Mouse (Mus musculus) cerebellum, adult 2 months (tissue): ENCODE measurements around the gene Ppp1r12c. TPM values are rescaled to one million over a fixed set of nuclear protein-coding genes. Genes with fewer than 3 reads are reported as not detected.

Experiments
- DNase-seq, 2 experiments: peaks; one replicate each; pipeline ENCODE4 v3.0.0; 2021
- H3K27ac ChIP-seq: fragments of 200-500 bp; 2 replicates; pipeline ENCODE4 v1.5.1; 2012; ENCODE audit warnings: low read length, control low read depth, inconsistent platforms; ENCODE audit not compliant: insufficient read depth
- H3K27me3 ChIP-seq: fragments of 200-500 bp; 2 replicates; pipeline ENCODE4 v1.6.1; 2012; ENCODE audit warnings: inconsistent platforms, mild to moderate bottlenecking, low read length, moderate library complexity; ENCODE audit not compliant: control insufficient read depth, insufficient read depth
- H3K4me1 ChIP-seq: fragments of 200-500 bp; 2 replicates; pipeline ENCODE4 v1.6.1; 2011; ENCODE audit warnings: low read length; ENCODE audit not compliant: control insufficient read depth, insufficient read depth
- H3K4me3 ChIP-seq: fragments of 200-500 bp; replicated peaks from 2 replicates; pipeline ENCODE3; 2011; ENCODE audit warnings: mild to moderate bottlenecking, low read depth, low read length, control low read depth; ENCODE audit not compliant: insufficient read depth
- CTCF ChIP-seq: fragments of 200-500 bp; IDR thresholded peaks from 2 replicates; pipeline ENCODE4 v1.5.1; 2011; ENCODE audit warnings: low read depth, mild to moderate bottlenecking, control low read depth, low read length, moderate library complexity, borderline replicate concordance; ENCODE audit not compliant: insufficient read depth
- POLR2A ChIP-seq: fragments of 200-500 bp; IDR thresholded peaks from 2 replicates; pipeline ENCODE4 v1.6.1; 2011; ENCODE audit warnings: low read length, control low read depth, borderline replicate concordance; ENCODE audit not compliant: insufficient read depth
- WGBS: fragments of 180-500 bp; shearing (Covaris S2); methylation state at CpG from one replicate; pipeline ENCODE4 v1.1.7; 2018; 5-methylcytosine and 5-hydroxymethylcytosine counted together
- polyA plus RNA-seq: library from polyadenylated mRNA; depleted of rRNA; stranded (reverse); fragments of >200 nt; gene quantifications from 2 replicates; pipeline ENCODE4 v1.2.3, GENCODE M21; 2012

The Ppp1r12c gene
- polyA plus RNA-seq, 1 experiment = 111 TPM

GRCm38 (mm10) chr7:4492284-4493224 lies 8.9 kb downstream of the Ppp1r12c start:
- Histone ChIP-seq H3K27me3 (no peaks in the 10 kb centered on the region), H3K4me3 (no peak overlapping the region), H3K4me1 (peaks cover 15% of the 10 kb centered on the region), H3K27ac (no peak overlapping the region)
- TF ChIP-seq POLR2A (no peak), CTCF (no peak)
- DNase-seq = no peak
- 49% methylated on average over 13 of the region's 13 CpGs for WGBS

- H3K27me3 ChIP-seq = no peaks in the 10 kb centered on the region
- no peak for DNase-seq
- H3K27ac ChIP-seq = no peak overlapping the region
- H3K4me1 ChIP-seq = peaks cover 15% of the 10 kb centered on the region
- 71% methylated on average over 6 of the region's 6 CpGs for WGBS
- H3K4me3 ChIP-seq = no peak overlapping the region
- TF ChIP-seq POLR2A = no peak
- TF ChIP-seq CTCF = no peak
Measured at GRCm38 (mm10) chr7:4491308-4491707, 10.2 kb downstream of the Ppp1r12c start.

- Histone ChIP-seq H3K27me3 (no peaks in the 10 kb centered on the region), H3K4me1 (no peaks in the 10 kb centered on the region; the same call in 1 of the 2 replicates), H3K4me3 (no peak overlapping the region), H3K27ac (no peak overlapping the region)
- DNase-seq = no peak
- 84% methylated on average over 12 of the region's 12 CpGs for WGBS
- TF ChIP-seq POLR2A = no peak
- TF ChIP-seq CTCF = no peak
Measured at GRCm38 (mm10) chr7:4482281-4482680, 19.2 kb downstream of the Ppp1r12c start.

- Histone ChIP-seq H3K4me1 (no peaks in the 10 kb centered on the region; the same call in 1 of the 2 replicates), H3K27me3 (no peaks in the 10 kb centered on the region), H3K27ac (no peak overlapping the region), H3K4me3 (no peak overlapping the region)
- no peak for TF ChIP-seq POLR2A
- TF ChIP-seq CTCF = peak; percentile 63
- peak in 1 of 2 experiments; percentile 48 for DNase-seq
- 27% methylated on average over 6 of the region's 6 CpGs for WGBS
Measured at GRCm38 (mm10) chr7:4479674-4480073, 21.8 kb downstream of the Ppp1r12c start.

- Histone ChIP-seq H3K4me3 (peak overlapping the region; percentile 54), H3K27me3 (no peaks in the 10 kb centered on the region), H3K4me1 (no peaks in the 10 kb centered on the region; the same call in 1 of the 2 replicates), H3K27ac (no peak overlapping the region)
- DNase-seq = no peak
- TF ChIP-seq POLR2A (no peak), CTCF (no peak)
- WGBS = 2% methylated on average over 16 of the region's 16 CpGs
Measured at GRCm38 (mm10) chr7:4478796-4479291, 22.6 kb downstream of the Ppp1r12c start.

GRCm38 (mm10) chr7:4478021-4478795 lies 23.3 kb downstream of the Ppp1r12c start:
- Histone ChIP-seq H3K27me3 (no peaks in the 10 kb centered on the region), H3K27ac (no peak overlapping the region), H3K4me3 (peak overlapping the region; percentile 54), H3K4me1 (no peaks in the 10 kb centered on the region; the same call in 1 of the 2 replicates)
- peak; percentile 76 to 86 for DNase-seq
- 1% methylated on average over 39 of the region's 39 CpGs for WGBS
- TF ChIP-seq POLR2A = peak; percentile 18; the same call in 1 of the 2 replicates
- TF ChIP-seq CTCF = no peak

GRCm38 (mm10) chr7:4473940-4474339 lies 27.5 kb downstream of the Ppp1r12c start:
- DNase-seq = no peak
- Histone ChIP-seq H3K27me3 (no peaks in the 10 kb centered on the region), H3K27ac (no peak overlapping the region), H3K4me3 (no peak overlapping the region), H3K4me1 (peaks cover 7% of the 10 kb centered on the region)
- no peak for TF ChIP-seq POLR2A
- WGBS = 17% methylated on average over 19 of the region's 19 CpGs

- H3K27me3 ChIP-seq = no peaks in the 10 kb centered on the region
- DNase-seq = peak; percentile 72 to 80
- WGBS = 3% methylated on average over 24 of the region's 24 CpGs
- H3K4me3 ChIP-seq = peak overlapping the region; percentile 51
- TF ChIP-seq POLR2A (no peak), CTCF (peak; percentile 72)
- peaks cover 7% of the 10 kb centered on the region for H3K4me1 ChIP-seq
- H3K27ac ChIP-seq = no peak overlapping the region
Measured at GRCm38 (mm10) chr7:4471179-4471555, 30.3 kb downstream of the Ppp1r12c start.
